Mouse (Mus musculus) kidney, postnatal 0 days (tissue): ENCODE measurements around the gene Zfp36l2. TPM values are rescaled to one million over a fixed set of nuclear protein-coding genes. Genes with fewer than 3 reads are reported as not detected.

Experiments
- ATAC-seq: fragments of 200-750 bp; cut with Nextera tagmentation; replicated peaks from 2 replicates; pipeline ENCODE4 v1.8.0; 2017; ENCODE audit warnings: low read depth, moderate number of reproducible peaks, moderate TSS enrichment, moderate library complexity; ENCODE audit not compliant: low FRiP score
- DNase-seq: peaks from one replicate; pipeline ENCODE4 v3.0.0-alpha.2; 2016; ENCODE audit warnings: low spot score
- H3K27ac ChIP-seq: fragments of 300-500 bp; sonication (generic); 2 replicates; pipeline ENCODE4 v1.5.1; 2014; ENCODE audit warnings: mild to moderate bottlenecking
- H3K27me3 ChIP-seq: fragments of 300-500 bp; sonication (generic); 2 replicates; pipeline ENCODE4 v1.6.1; 2014; ENCODE audit warnings: low read length, mixed read lengths; ENCODE audit not compliant: insufficient read depth
- H3K36me3 ChIP-seq: fragments of 300-500 bp; sonication (generic); 2 replicates; pipeline ENCODE4 v1.6.1; 2014; ENCODE audit warnings: low read length, mixed read lengths; ENCODE audit not compliant: insufficient read depth
- H3K4me1 ChIP-seq: fragments of 300-500 bp; sonication (generic); replicated peaks from 2 replicates; pipeline ENCODE4 v1.6.1; 2014; ENCODE audit warnings: antibody characterized with exemption, low read length, mixed read lengths; ENCODE audit not compliant: insufficient read depth
- H3K4me2 ChIP-seq: fragments of 300-500 bp; sonication (generic); 2 replicates; pipeline ENCODE4 v1.6.1; 2014; ENCODE audit warnings: mild to moderate bottlenecking, low read length, moderate library complexity, mixed read lengths
- H3K4me3 ChIP-seq: fragments of 300-500 bp; sonication (generic); replicated peaks from 2 replicates; pipeline ENCODE4 v1.5.1; 2014; ENCODE audit warnings: low read depth, low read length
- H3K9ac ChIP-seq: fragments of 300-500 bp; sonication (generic); 2 replicates; pipeline ENCODE4 v1.6.1; 2014; ENCODE audit warnings: low read depth, low read length
- H3K9me3 ChIP-seq: fragments of 300-500 bp; sonication (generic); replicated peaks from 2 replicates; pipeline ENCODE4 v1.6.1; 2016; ENCODE audit warnings: low read length, inconsistent platforms, mixed read lengths
- CTCF ChIP-seq: IDR thresholded peaks from 2 replicates; pipeline ENCODE4 v1.5.1; 2016; ENCODE audit warnings: antibody characterized with exemption, low read depth, mild to moderate bottlenecking, moderate library complexity
- WGBS: fragments of 180-500 bp; shearing (Covaris S2); extraction: QIAGEN DNeasy Blood & Tissue Kit; methylation state at CpG from one replicate; pipeline ENCODE4 v1.1.7; 2014; 5-methylcytosine and 5-hydroxymethylcytosine counted together
- polyA plus RNA-seq: library from polyadenylated mRNA; unstranded; fragments of >200 nt; fragmentation: Nextera tagmentation; extraction: Ambion mirVana; gene quantifications from 2 replicates; pipeline ENCODE4 v1.2.1, GENCODE M21; 2015

Gene Zfp36l2
- polyA plus RNA-seq, 1 experiment from 2014 or later, result 21.3 TPM

DNA sequence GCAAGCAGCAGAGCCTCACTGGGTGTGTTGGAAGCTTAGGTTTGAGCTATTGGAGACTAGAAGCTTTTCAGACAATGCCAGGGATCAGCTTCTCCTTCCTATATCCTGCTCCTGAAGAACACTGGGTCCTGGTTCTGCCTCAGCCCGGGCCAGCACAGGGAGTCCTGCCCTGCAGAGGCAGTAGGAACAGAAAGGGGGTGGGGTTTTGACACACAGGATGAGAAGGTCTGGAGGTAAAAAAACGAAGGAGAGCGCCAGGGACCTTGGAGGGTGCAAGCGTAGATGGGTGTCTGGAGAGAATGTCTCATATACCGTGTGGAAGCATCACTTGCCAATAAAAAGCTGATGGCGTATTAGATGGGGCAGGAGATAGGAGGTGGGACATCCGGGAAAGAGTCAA is 11.3 kb downstream of the Zfp36l2 start:
- peaks cover 11% of the 10 kb centered on the region for H3K4me1 ChIP-seq
- H3K27me3 ChIP-seq, result no peaks in the 10 kb centered on the region
- DNase-seq (no peak), ATAC-seq (no peak)
- TF ChIP-seq CTCF, result no peak
- no peaks in the 10 kb centered on the region for H3K9me3 ChIP-seq
- no peak overlapping the region for H3K27ac ChIP-seq
- H3K36me3 ChIP-seq, result no peaks in the 10 kb centered on the region
- no peak overlapping the region for H3K4me3 ChIP-seq
- H3K4me2 ChIP-seq, result no peak overlapping the region
- 82% methylated on average over 7 of the region's 7 CpGs for WGBS
- no peak overlapping the region for H3K9ac ChIP-seq

DNA sequence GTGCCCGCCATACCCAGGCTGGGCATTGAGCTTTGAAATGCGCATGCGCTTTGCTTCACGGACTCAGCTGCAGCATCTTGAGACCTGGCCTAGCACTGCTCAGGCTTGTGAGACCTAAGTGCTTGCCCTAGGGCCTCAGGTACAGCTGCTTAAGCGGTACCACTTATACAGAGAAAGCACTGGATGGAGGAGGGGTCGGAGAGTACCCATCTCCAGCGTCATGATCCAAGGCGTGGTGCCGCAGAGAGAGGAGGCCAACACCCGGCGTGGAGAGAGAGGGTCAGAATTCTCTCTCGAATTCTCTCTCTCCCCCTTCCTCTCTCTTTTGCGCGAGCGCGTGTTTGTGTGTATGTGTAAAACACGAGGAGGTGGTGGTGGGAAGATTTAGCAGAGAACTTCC is 12.6 kb downstream of the Zfp36l2 start:
- no peak overlapping the region for H3K4me2 ChIP-seq
- WGBS, result 98% methylated on average over 17 of the region's 17 CpGs
- no peak for DNase-seq
- no peak for ATAC-seq
- no peaks in the 10 kb centered on the region; the same call in 1 of the 2 replicates for H3K4me1 ChIP-seq
- no peaks in the 10 kb centered on the region for H3K9me3 ChIP-seq
- no peak overlapping the region for H3K4me3 ChIP-seq
- H3K27ac ChIP-seq, result no peak overlapping the region
- no peaks in the 10 kb centered on the region for H3K36me3 ChIP-seq
- TF ChIP-seq CTCF, result no peak
- H3K27me3 ChIP-seq, result no peaks in the 10 kb centered on the region
- no peak overlapping the region for H3K9ac ChIP-seq

DNA sequence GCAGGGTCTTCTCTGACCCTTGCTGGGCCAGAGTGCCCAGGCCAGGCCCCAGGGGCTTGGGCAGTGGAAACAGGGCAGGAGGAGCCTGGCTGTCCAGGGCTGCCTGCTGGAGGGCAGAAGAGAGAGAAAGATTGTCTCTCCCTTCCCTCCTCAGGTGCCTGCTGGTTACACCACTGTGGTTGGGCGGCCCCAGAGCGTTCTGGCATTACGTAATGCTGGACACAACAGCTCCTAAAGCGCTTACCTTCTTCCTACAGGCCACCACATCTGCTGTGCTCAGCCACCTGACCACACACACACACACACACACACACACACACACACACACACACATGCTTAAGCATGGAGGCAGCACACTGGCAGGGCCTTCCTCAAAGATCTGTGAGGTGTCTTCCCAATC is 20.4 kb downstream of the Zfp36l2 start:
- Histone ChIP-seq H3K4me1 (no peaks in the 10 kb centered on the region), H3K4me3 (no peak overlapping the region)
- WGBS, result 93% methylated on average over 4 of the region's 4 CpGs

DNA sequence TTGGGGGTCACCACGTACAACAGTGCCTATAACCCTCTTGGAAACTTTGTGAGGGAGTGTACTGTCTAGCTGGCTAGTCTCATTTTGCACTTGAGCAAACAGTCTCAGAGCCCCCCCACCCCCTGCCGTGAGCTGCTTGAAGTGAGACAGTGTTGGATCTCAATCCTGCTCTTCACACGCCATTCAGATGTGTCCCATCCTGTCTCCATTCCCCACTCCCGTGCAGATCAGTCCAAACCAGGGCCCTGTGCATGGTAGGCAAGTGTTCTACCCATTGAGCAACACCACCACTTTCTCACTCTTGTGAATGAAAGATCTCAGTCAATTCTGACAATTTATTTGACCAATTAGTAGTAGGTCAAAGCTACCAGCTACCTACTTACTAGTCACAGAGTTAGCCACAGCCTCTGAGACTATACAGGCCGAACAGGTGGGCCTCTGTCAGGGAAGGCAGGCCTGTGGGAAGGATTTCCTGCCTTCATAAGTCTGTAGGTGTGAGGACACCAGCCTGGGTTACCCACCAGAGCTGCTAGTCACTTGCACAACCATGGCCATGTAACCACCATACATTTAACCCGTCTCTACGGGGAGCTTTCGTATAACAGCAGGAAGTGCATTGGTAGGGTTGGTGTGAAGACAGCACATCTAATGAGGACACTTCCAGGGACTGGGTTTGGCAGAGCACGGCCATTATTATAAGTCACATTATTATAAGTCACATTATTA is 21.4 kb downstream of the Zfp36l2 start:
- H3K36me3 ChIP-seq, result no peaks in the 10 kb centered on the region
- H3K9me3 ChIP-seq, result no peaks in the 10 kb centered on the region
- no peak for ATAC-seq
- no peaks in the 10 kb centered on the region for H3K27me3 ChIP-seq
- WGBS, result 74% methylated on average over 9 of the region's 9 CpGs
- H3K27ac ChIP-seq, result no peak overlapping the region
- TF ChIP-seq CTCF, result no peak
- H3K9ac ChIP-seq, result no peak overlapping the region
- DNase-seq, result no peak
- H3K4me1 ChIP-seq, result peaks cover 3% of the 10 kb centered on the region
- no peak overlapping the region for H3K4me3 ChIP-seq
- H3K4me2 ChIP-seq, result no peak overlapping the region

More for the DNA sequence above, 20.4 kb downstream of the Zfp36l2 start:
- no peak for DNase-seq
- Histone ChIP-seq H3K27me3 (no peaks in the 10 kb centered on the region), H3K36me3 (no peaks in the 10 kb centered on the region), H3K27ac (no peak overlapping the region), H3K4me2 (no peak overlapping the region), H3K9ac (no peak overlapping the region), H3K9me3 (no peaks in the 10 kb centered on the region)
- no peak for TF ChIP-seq CTCF
- no peak for ATAC-seq

DNA sequence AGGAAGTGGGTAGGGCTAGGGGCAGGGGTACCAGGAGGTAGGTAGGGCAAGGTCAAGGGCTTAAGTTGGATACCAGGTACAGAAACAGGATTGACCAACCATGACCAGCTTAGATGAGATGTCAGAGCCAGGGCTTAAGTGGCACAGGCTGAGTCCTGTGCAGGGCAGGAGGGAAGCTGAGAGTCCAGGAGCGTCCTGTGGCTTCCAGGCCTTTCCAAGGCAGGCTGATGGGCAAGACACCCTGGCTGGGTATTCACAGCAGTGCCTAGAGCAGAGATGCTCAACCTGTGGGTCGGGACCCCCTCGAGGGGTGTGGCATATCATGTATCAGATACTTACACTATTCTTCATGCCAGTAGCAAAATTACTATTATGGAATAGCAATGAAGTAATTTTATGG is 22.0 kb downstream of the Zfp36l2 start:
- no peak overlapping the region for H3K27ac ChIP-seq
- no peak for TF ChIP-seq CTCF
- H3K4me1 ChIP-seq, result peaks cover 5% of the 10 kb centered on the region
- DNase-seq, result no peak
- ATAC-seq, result 0 out of 2 replicates have a peak, but pooled peaks have one; percentile 35
- no peak overlapping the region for H3K9ac ChIP-seq
- no peaks in the 10 kb centered on the region for H3K36me3 ChIP-seq
- H3K4me3 ChIP-seq, result no peak overlapping the region
- 69% methylated on average over 3 of the region's 3 CpGs for WGBS
- no peaks in the 10 kb centered on the region for H3K27me3 ChIP-seq
- no peaks in the 10 kb centered on the region for H3K9me3 ChIP-seq
- H3K4me2 ChIP-seq, result no peak overlapping the region

DNA sequence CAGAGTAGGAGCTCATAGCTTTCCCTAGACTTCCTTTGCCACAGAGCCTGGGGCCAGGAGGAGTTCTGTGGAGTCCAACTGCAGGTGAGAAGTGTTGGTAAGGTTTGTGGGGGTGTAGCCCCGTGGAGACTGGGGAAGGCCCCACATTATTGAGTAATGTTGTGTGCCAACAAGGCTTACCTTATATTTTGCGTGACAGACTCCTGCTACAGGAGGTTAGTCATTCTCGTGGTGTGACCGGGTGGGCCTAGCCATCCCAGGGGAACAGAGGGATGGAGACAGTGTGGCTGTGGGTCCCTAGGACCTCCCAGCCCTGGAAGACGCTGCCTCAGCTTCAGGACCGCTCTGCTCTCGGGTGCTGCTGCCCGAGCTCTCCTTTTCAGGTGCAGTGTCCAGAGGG is 23.6 kb downstream of the Zfp36l2 start:
- H3K27ac ChIP-seq, result no peak overlapping the region
- H3K36me3 ChIP-seq, result no peaks in the 10 kb centered on the region
- no peaks in the 10 kb centered on the region for H3K27me3 ChIP-seq
- no peaks in the 10 kb centered on the region for H3K9me3 ChIP-seq
- DNase-seq (no peak), ATAC-seq (no peak)
- 85% methylated on average over 8 of the region's 8 CpGs for WGBS
- H3K4me3 ChIP-seq, result no peak overlapping the region
- H3K9ac ChIP-seq, result no peak overlapping the region
- peaks cover 6% of the 10 kb centered on the region for H3K4me1 ChIP-seq
- H3K4me2 ChIP-seq, result no peak overlapping the region
- no peak for TF ChIP-seq CTCF
